Mouse (Mus musculus): ENCODE results near the gene Aqp12.

The Aqp12 gene

GRCm38 (mm10) chr1:93015136-93015535 is 9.0 kb downstream of the Aqp12 start:
- DNase-seq (ENCODE audit: low read depth) = no peak

GRCm38 (mm10) chr1:93018716-93019115 is 12.6 kb downstream of the Aqp12 start:
- DNase-seq (ENCODE audit: low read depth) = no peak

GRCm38 (mm10) chr1:93020602-93021001 is 14.5 kb downstream of the Aqp12 start:
- DNase-seq (ENCODE audit: low read depth) = no peak

- DNase-seq (ENCODE audit: low read depth) = no peak
Observed at GRCm38 (mm10) chr1:93026600-93026999, 20.5 kb downstream of the Aqp12 start.

- DNase-seq (ENCODE audit: low read depth) = peak; percentile 3
Observed at GRCm38 (mm10) chr1:93029387-93029786, 23.3 kb downstream of the Aqp12 start.

- DNase-seq (ENCODE audit: low read depth) = no peak
Observed at GRCm38 (mm10) chr1:93030060-93030459, 23.9 kb downstream of the Aqp12 start.

GRCm38 (mm10) chr1:93031199-93031598 is 25.1 kb downstream of the Aqp12 start:
- no peak for DNase-seq (ENCODE audit: low read depth)

- DNase-seq (ENCODE audit: low read depth) = no peak
Observed at GRCm38 (mm10) chr1:93033989-93034388, 27.9 kb downstream of the Aqp12 start.

GRCm38 (mm10) chr1:93035981-93036380 is 29.8 kb downstream of the Aqp12 start:
- no peak for DNase-seq (ENCODE audit: low read depth)

GRCm38 (mm10) chr1:93046153-93046789 is 40.1 kb downstream of the Aqp12 start:
- no peak for DNase-seq (ENCODE audit: low read depth)

GRCm38 (mm10) chr1:93050071-93050470 is 43.9 kb downstream of the Aqp12 start:
- no peak for DNase-seq (ENCODE audit: low read depth)

GRCm38 (mm10) chr1:93051124-93051833 is 45.1 kb downstream of the Aqp12 start:
- DNase-seq (ENCODE audit: low read depth) = no peak

All from 416B (cell line).